Mouse (Mus musculus) retina, adult 2 months (tissue): ENCODE measurements around the gene BC024978.

Experiments used
- DNase-seq: peaks from one replicate; pipeline ENCODE4 v3.0.0-alpha.2; 2012; ENCODE audit warnings: low read depth, low spot score

The BC024978 gene

DNA sequence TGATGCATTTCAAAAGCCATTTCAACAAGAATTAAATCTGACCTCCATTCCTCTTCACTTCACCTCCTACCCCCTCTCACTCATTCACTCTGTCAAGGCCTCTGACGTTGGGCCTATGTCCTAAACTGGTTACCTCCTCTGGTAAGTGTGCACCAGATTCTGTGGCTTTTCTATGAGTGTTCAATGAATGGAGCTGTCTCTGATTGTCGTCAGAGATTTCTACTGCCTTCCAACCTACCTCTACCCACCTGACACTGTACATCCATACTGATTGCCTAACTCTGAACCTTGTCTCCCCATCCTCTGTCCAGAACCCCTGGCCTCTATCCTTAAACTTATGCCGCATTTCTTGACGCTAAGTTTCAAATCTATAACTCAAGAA lies 17.6 kb upstream of the BC024978 start:
- DNase-seq = no peak

DNA sequence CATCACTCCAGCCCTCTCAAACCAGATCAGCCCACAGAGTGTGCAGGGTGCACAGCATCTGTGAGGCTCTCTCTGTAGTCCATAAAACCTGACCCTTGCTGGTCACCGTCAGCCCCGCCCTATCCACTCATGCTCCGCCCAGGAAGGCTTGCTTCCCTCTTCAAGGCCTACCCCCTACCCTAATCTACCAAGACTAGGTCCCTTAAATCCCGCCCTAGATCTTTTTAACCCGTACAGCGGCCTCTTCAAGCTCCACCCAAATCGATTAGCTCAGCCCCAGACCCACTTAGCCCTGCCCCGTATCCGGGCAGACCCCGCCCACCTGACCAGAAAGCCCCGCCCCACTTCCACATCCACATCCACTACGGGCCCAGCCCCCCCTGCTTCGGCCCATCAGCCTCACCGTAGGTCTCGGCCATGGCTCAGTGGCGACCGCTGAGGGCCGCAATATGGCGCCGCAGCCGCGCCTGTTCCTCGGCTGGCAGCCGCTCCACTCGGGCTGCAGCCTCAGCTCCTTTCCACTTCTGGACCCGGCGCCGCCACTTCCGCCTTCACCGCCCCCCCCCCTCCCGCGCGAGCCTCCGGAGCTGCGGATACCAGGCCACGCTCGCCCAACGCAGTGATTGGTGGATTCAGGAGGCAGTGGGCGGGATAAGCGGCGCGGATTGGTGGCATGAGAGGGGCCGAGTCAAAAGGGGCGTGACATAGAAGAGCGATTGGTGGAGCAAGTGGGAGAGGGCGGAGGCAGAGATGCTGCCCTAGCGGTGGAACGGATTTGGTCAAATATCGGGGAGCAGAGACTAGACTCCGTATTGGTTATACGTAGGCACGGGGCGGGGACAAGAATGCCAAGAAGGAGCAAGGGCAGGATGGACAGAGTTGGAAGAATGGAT lies 17.0 kb upstream of the BC024978 start, which contains the start of gene Rab4b:
TSS of gene Rab4b (minus strand) at position 573 of the 893 bp plus-strand sequence.
- DNase-seq = peak; percentile 99

DNA sequence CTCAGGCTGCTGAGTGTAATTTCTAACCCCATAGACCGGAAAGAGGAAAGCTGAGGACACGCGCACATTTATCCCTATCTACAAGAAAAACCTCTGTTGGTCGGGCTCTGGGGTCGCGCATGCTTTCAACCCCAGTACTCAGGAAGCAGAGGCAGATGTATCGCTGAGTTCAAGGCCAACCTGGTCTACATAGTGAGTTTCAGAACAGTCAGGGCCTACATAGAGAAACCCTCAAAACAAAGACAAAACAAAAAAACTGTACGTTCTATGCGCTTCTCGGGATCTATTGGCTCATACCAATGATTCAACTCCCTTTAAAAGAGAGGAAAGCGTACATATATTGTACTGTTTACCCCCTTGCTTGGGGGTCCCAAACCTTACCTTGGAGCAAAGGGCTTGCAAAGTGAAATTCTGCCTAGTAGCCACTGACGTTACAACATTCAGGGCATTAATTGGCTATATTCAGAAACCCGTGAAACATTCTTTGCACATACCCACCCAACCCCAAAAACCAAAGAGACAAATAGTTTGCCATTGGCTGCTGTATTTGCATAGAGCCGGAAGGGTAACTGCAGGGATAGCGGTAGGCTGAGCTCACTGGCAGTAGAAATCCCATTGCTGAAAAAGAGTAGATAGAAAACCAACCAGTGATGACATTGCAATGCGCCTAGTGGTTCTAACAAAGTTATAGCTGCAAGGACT lies 16.2 kb upstream of the BC024978 start:
- no peak for DNase-seq

DNA sequence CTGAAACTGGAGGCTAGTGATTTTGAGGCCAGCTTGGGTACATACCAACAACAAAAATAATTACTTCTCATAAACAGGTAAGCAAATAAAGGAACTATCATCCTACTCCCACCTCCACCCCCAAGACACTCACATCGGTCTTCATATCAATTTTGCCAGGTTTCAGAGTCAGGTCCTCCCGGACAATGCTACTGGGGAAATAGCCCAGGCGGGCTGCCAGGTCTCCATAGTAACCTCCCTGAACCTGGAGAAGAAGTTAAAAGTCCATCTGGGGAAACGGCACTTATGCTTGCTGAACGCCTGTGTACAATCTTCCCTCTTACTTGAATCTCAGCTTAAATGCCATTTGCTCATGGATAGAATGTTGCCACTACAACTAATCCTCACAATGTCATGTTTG lies 15.5 kb upstream of the BC024978 start:
- DNase-seq = no peak

DNA sequence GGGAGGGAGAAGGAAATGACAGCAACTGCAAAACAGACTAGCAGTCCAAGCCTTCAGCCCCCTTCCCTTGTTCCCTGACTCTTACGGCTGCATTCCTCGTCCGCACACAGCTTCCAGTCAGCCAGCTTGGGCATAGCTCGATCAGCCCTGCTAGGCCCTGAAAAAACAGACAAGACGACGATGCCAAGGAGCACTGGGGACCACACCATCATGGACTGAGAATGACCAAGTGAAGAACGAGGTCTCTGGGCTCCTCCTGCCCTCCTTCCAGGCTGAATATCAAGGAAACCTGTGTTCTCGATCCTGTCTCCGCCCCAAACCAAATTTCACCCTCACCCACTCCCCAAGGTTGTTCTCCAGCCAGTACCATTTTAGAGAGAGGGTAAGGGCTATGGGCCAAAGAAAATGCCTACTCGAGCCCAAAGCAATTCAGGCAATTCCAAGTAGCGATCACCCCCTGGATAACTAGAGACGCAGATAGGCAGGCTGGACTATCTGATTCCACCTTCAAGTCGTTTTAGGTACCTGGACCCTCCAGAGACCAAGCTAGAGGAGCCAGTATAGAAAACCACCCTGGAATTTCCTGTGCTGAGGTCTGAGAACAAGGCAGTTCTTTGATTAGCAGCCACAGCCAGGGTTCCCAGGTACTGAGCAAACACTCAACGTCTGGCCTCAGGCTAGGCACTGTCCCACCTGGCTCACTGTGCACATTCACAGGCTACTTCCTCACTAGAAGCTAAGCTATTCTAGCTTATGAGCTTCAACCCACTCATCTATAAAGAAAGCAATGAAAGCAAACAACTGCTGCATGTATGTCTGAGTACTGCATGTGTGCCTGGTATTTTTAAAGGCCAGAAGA lies 14.5 kb upstream of the BC024978 start, which contains the start of the genes Gm21983 and Mia:
TSS of gene Gm21983 (minus strand) at position 250 of the 859 bp plus-strand sequence.
TSS of gene Mia (minus strand) at position 321 of the 859 bp plus-strand sequence.
- DNase-seq = no peak

DNA sequence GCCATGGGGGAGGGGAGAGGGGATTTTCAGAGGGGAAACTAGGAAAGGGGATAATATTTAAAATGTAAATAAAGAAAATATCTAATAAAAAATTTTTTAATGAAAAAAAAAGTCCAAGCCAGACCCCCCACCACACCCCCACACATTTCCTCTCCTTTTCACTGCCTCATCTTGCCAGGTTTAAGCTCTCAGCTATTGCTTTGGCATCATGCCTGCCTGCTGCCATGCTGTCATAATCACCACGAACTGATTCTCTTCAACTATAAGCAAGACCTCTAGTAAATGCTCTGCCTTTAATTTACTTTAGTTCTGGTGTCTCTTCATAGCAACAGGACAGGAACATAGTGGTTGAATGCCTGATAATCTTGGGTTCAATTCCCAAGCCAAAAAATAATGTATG lies 13.1 kb upstream of the BC024978 start:
- DNase-seq = no peak

DNA sequence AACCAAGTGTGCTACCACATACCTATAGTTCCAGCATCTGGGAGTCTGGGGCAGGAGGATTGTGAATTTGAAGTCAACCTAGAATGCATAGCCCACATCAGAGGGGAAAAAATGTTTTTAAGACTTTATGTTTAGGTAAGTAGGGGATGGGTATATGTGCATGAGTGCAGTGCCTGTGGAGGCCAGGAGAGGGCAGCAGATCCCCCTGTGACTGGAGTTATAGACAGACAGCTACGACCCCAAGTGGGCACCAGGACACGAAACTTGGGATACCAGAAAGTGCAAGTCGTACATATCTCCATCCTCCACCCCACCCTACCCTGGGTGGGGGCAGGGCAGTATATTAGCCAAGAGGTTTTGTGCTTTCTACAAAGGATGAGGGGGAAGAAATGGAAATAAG lies 10.6 kb upstream of the BC024978 start:
- no peak for DNase-seq

DNA sequence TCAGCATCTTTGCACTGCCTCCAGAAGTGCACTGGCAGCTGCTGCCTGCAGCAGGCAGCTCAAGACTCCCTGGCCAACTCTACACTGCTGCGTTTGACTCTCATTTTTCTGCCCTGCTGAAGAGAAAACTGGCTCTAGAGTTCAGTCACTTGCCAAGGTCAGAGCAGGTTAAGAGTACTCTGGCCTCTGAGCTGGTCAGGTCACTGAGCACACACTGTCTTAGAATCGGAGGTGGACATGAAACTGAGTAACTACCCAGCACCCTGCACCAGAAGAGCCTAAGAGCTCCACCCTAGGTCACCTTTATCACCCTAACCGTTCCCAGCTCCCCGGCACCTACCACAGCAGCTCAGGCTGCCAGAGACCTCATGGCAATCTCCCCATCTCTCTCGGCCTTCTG lies 9.6 kb upstream of the BC024978 start:
- DNase-seq = no peak

DNA sequence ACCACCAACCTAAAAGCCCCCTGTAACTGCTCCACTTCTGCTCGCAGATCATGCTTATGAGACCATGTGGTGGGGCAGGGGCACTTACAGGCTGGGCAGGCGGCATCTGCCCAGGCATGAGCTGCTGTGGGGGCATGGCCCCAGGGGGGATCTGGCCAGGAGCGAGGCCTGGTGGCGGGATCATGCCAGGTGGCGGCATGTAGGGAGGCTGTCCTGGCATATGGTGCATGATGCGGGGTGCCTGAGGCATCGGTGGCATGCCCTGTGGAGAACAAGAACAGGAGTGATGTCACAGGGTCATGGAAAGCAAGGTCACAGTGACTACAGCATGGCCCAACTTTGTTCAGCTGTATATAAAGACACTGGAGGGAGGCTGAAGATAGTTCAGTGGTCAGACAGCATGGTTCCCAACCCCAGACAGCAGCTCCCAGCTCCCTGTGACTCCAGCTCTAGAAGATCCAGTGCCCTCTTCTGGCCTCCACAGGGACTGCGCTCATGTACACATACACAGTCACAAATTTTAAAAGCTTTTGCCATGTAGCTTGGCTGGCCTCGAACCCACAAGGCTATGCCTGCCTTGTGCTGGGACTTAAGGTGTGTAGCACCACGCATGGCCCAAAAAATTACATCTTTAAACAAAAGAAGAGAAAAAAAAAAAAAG lies 6.2 kb upstream of the BC024978 start:
- no peak for DNase-seq

DNA sequence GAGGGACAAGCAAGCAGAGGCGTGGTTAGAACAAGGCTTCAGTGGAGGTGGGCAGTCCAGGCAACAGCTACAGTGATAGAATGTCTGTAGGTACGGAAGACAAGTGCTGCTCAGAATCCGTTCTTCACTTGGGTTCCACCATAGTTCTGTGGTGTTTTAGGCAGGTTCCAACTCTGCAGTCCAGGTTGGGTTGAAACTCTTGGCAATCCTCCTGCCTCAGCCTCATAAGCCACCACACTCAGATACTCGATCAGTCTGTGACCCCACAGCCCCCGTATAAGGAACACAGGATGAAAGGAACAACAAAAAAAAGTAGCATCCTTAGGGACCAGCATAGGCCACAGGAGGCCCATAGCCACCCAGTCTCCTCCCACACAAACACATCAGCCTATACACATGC lies 3.1 kb upstream of the BC024978 start:
- DNase-seq = no peak

DNA sequence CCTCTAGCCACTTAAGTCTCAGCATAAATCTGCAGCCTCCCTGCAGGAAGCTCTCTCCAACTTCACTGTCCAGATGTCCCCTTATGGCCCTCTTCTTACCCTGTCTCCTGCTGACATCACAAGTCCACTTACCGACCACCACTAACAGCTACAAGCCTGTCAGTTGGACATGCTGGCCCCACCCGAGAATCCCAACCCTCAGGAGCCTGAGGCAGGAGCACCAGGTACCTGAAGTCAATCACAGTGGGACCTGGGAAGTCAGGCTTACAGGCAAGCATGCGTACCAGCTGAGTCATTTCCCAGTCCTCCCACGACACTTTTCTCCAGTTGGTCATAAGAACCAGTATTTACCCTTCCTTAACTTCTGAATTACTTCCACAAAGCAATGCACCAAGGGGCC lies 1.9 kb upstream of the BC024978 start:
- no peak for DNase-seq

DNA sequence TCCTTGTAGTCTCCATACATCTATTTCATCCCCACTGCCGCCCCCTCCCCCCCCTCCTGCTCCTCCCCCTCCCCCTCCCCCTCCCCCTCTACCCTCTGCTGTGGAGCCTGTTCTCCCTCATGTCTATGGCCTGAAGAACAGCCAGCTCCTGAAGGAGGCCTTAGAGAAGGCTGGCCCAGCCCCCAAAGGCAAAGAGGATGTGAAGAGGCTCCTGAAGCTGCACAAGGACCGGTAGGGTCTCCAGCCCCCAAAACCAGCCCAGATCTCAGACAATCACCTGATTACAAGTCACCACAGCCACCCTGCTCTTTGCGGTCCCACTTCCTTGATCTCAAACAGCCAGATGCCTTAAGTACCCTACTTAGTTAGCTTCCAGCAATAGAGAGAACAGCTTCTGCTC lies 1.6 kb downstream of the BC024978 start:
- no peak for DNase-seq

DNA sequence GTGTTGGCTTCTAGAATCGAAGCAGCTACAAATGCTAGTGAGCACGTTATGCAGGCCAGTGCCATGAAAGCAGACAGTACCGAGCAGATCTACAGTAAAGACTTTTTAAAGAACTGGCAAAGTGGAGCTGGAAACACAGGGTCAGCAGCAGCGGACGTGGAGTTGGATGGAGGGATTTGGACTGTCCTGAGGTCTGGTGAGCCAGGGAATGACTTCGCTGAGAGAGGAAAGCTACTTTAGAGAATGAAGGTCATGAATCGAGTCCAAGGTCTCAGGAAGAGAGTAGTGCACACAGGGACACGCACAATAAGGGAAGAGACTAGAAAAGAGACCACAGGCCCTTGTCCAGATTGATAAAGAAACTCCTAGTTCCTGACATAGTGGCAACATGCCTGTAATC lies 2.1 kb downstream of the BC024978 start:
- no peak for DNase-seq

DNA sequence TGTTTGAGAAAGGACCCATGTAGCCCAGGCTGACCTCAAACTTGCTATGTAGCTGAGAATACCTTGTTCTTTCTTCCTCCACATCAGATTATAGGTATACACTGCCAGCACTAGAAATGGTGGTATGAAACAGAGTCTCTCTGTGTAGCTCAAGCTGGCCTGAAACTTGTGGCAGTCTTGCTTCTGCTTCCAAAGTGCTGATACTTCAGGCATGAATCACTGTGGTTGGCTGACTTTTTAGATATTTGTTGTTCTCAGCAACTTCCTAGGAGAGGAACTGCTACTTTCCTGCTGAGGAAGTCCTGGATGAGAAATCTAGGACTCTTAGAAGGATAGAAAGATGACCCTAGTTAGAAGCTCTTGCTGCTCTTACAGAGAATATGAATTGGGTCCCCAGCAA lies 2.8 kb downstream of the BC024978 start:
- DNase-seq = no peak

DNA sequence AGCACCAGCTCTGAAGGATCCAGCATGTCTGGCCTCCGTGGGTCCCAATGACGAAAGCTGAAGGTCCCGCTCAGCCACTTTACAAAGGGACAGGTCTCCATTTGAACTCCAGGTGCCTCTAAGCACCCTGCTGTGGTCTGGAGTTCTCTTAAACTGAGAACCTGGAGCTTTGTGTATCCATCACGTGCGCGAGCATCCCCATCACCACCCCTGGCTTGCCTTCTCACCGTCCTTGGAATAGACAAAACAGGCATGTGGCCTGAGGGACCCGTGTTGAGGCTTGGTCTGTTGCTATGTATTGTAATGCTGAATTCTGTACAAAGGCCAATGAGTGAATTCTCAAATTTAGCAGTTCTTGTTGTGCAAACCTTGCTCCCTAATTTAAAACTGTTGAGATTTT lies 3.2 kb downstream of the BC024978 start:
- no peak for DNase-seq

DNA sequence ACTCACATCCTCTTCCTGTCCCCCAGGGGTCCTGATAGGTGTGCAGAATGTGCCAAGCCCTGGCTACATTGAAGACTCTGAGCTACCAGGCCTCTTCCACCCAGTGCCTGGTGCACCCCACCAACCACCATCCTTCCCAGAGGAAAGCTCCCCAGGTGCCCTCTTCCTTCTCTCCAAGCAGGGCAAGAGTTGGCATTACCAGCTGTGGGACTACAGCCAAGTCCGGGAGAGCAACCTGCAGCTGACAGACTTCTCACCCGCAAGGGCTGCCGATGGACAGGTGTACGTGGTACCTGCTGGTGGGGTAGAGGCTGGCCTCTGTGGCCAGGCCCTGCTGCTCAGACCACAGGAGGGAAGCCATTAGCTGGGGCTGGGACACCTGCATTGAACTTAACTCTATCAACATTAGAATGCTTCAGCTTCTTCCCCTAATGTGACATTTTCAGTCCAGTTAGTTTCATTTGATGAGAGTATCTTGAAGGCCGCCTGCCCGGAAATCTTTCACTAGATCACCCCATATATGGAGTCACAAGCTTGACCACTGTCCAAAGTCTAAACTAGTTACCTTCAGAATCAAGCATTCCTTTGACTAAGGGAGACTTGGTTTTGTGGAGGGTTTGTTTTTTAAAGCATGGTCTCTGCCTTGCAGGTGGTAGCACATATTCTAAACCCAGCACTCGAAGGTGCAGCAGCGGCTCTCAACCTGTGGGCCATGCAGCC lies 8.3 kb downstream of the BC024978 start:
- DNase-seq = no peak

DNA sequence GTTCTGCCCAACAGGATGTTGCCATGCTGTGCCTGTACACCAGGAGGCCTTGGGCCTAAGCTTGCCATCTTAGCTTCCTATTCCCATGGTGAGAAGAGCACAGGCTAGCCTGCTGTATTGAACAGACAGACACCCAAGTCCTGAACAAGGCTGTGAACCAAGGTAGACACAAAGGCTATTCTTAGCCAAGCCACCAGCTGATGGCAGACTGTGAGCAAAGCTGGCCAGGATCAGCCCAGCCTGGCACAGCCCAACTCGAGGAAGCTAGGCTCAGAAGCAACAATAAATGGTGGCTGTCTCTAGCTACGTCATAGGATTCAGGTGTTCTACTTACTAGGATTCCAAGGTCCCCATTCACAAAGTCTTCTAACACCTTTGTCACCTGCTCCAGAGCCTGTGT lies 17.0 kb downstream of the BC024978 start:
- DNase-seq = no peak

DNA sequence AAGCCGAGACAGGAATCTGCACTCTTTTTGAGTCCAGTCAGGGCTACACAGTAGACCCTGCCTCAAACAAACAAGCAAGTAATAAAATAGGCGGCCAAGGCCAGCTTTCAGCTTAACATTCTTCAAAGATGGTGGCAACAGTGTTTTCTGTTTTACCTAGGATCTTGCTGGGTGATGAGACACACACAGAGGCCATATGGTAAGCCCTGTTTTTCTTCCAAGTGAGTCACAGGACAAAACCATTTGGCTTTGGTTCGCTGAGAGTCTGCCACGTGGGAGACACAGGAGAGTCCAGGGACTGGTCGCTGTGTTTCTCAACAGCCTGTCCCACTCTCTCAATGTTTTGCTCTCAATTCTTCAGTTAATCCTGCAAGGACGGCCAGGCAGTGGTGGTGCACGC lies 23.0 kb downstream of the BC024978 start:
- no peak for DNase-seq

DNA sequence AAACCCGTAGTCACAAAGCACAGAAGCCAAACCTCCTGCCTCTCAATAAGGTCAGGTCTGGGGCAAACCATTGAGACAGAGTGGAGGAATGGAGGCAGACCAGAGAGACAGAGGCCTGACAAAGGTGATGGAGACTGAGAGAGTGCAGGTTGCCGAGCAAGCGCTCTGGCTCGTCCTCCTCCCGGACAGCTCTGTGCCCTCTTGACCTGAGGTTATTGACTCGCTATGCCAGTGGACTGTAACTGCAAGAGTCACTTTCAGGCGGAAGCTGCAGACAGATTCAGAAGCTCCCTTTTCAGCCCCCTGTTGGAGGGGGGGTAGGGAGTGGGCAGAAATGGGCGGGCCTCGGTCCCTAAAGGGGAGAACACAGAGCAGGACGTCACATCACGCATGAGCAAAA lies 24.4 kb downstream of the BC024978 start:
- no peak for DNase-seq

DNA sequence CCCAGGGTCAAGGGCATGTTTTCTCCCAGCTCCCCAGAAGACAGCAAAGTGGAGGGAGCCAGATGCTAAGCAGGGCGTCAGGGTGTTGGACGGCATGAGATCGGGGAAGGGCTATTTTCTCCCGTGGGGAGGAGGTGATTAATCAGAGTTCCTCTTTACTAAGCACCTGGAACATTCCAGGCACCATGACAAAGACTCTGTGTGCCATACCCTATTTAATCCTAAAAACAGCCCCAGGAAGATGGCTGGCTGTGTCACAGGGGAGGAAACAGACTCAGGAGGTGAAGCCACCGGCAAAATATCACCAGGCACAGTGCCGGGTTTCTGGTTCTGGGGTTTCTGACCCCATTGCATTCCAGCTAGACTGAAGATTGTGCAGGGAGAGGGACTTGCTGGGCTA lies 26.4 kb downstream of the BC024978 start:
- no peak for DNase-seq

DNA sequence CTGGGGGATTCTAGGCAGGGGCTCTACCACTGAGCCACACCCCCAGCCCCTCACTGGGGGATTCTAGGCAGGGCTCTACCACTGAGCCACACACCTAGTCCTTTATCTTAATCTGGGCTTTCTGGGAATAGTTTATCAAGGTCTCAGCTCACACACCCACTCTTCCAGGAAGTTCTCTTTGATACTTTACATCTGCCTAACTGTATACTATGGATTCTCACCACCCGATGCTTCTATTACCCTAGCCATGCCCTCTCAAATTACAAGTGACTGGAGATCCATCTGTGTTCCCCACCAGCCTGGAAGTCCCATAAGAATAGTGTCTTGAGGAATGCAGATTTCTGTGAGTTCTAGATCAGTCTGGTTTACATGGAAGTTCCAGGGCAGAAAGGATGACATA lies 27.0 kb downstream of the BC024978 start:
- DNase-seq = no peak
